Mouse (Mus musculus) forebrain, embryonic 14.5 days (tissue): ENCODE results near the gene Dmrtc2. TPM values are rescaled to one million over a fixed set of nuclear protein-coding genes. Genes with fewer than 3 reads are reported as not detected.

Experiments used
- ATAC-seq: fragments of 200-750 bp; cut with Nextera tagmentation; 2 replicates; pipeline ENCODE4 v1.8.0; 2017; ENCODE audit warnings: mild to moderate bottlenecking, moderate library complexity
- DNase-seq: peaks from one replicate; pipeline ENCODE4 v3.0.0-alpha.2; 2015; ENCODE audit warnings: low spot score
- H3K27ac ChIP-seq: fragments of 300-500 bp; sonication (generic); 2 replicates; pipeline ENCODE4 v1.5.1; 2014; ENCODE audit warnings: low read depth, mild to moderate bottlenecking, control low read depth, low read length, moderate library complexity
- H3K27me3 ChIP-seq: fragments of 300-500 bp; sonication (generic); replicated peaks from 2 replicates; pipeline ENCODE4 v1.6.1; 2014; ENCODE audit warnings: low read length, control low read depth, mixed read lengths; ENCODE audit not compliant: control insufficient read depth, insufficient read depth
- H3K36me3 ChIP-seq: fragments of 300-500 bp; sonication (generic); 2 replicates; pipeline ENCODE4 v1.6.1; 2014; ENCODE audit warnings: low read length, control low read depth; ENCODE audit not compliant: control insufficient read depth, insufficient read depth
- H3K4me1 ChIP-seq: fragments of 300-500 bp; sonication (generic); 2 replicates; pipeline ENCODE4 v1.6.1; 2014; ENCODE audit warnings: antibody characterized with exemption, low read length, control low read depth; ENCODE audit not compliant: control insufficient read depth, insufficient read depth
- H3K4me2 ChIP-seq: fragments of 300-500 bp; sonication (generic); 2 replicates; pipeline ENCODE4 v1.6.1; 2014; ENCODE audit warnings: mild to moderate bottlenecking, control low read depth, low read length
- H3K4me3 ChIP-seq: fragments of 300-500 bp; sonication (generic); 2 replicates; pipeline ENCODE4 v1.5.1; 2014; ENCODE audit warnings: low read depth, low read length, control low read depth
- H3K9ac ChIP-seq: fragments of 300-500 bp; sonication (generic); 2 replicates; pipeline ENCODE4 v1.6.1; 2014; ENCODE audit warnings: mild to moderate bottlenecking, low read length, control low read depth, moderate library complexity
- H3K9me3 ChIP-seq: fragments of 300-500 bp; sonication (generic); replicated peaks from 2 replicates; pipeline ENCODE4 v1.6.1; 2016; ENCODE audit warnings: low read length, control low read depth, mixed read lengths; ENCODE audit not compliant: control insufficient read depth
- WGBS: fragments of 180-500 bp; shearing (Covaris S2); extraction: QIAGEN DNeasy Blood & Tissue Kit; methylation state at CpG from one replicate; pipeline ENCODE4 v1.1.7; 2014; 5-methylcytosine and 5-hydroxymethylcytosine counted together
- polyA plus RNA-seq: library from polyadenylated mRNA; unstranded; fragments of >200 nt; fragmentation: Nextera tagmentation; extraction: Ambion mirVana; gene quantifications from 2 replicates; pipeline ENCODE4 v1.2.1, GENCODE M21; 2014

Gene Dmrtc2
- polyA plus RNA-seq, 1 experiment from 2014 or later, result not detected

DNA sequence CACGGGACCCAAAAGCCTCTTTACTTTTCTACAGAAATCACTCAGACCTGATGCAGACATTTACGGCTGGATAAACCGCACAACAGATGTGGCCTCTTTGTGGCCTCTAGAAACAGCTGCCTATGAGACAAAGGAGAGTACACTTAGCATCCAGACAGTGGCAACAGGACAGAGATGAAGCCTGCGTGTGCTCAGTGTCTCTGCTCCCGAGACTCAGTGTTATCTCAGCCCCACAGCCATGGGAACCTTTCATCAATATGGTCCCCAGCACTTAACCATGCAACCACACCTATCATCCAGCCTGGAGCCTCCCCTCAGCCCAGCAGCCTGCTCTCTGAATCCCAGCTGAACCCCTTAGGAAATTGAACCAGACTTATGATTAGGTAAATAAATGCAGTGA is 10.6 kb upstream of the Dmrtc2 start:
- Histone ChIP-seq H3K9me3 (no peaks in the 10 kb centered on the region), H3K4me1 (no peaks in the 10 kb centered on the region), H3K36me3 (no peaks in the 10 kb centered on the region), H3K27ac (no peak overlapping the region), H3K9ac (no peak overlapping the region), H3K27me3 (no peaks in the 10 kb centered on the region), H3K4me3 (no peak overlapping the region), H3K4me2 (no peak overlapping the region)
- WGBS, result 83% methylated on average over 5 of the region's 5 CpGs
- DNase-seq, result no peak
- ATAC-seq, result no peak

DNA sequence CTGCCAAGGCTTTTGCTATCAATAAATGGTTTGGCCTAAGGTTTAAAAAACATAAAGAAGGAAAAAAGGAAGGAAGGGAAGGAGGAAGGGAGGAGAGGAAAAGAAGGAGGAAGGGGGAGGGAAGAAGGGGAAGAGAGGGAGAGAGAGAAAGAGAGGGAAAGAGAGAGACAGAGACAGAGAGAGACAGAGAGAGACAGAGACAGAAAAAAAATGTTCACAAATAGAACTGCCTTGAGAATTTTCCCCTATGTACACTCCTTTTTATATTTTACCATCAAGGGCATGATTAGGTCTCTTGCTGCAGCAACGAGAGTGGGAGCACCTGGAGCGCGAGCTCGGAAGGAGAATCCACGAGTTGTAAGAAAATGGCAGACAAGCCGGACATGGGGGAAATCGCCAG is 7.9 kb upstream of the Dmrtc2 start, which contains the start of gene Gm9844:
Gene Gm9844 (plus strand): TSS at position 301 of the 400 bp plus-strand sequence.
- H3K4me1 ChIP-seq, result no peaks in the 10 kb centered on the region
- H3K9ac ChIP-seq, result no peak within 1 kb of the TSS
- H3K4me2 ChIP-seq, result no peak within 1 kb of the TSS
- H3K27ac ChIP-seq, result no peak within 1 kb of the TSS
- no peaks in the 10 kb centered on the region for H3K9me3 ChIP-seq
- no peaks in the 10 kb centered on the region for H3K27me3 ChIP-seq
- no peaks in the 10 kb centered on the region for H3K36me3 ChIP-seq
- ATAC-seq, result no peak
- DNase-seq, result no peak
- no peak within 1 kb of the TSS for H3K4me3 ChIP-seq
- WGBS, result 89% methylated on average over 7 of the region's 7 CpGs

- DNase-seq (no peak), ATAC-seq (no peak)
- WGBS, result 92% methylated on average over 4 of the region's 4 CpGs
Observed at GRCm38 (mm10) chr7:24862853-24863252, 7.0 kb upstream of the Dmrtc2 start.

DNA sequence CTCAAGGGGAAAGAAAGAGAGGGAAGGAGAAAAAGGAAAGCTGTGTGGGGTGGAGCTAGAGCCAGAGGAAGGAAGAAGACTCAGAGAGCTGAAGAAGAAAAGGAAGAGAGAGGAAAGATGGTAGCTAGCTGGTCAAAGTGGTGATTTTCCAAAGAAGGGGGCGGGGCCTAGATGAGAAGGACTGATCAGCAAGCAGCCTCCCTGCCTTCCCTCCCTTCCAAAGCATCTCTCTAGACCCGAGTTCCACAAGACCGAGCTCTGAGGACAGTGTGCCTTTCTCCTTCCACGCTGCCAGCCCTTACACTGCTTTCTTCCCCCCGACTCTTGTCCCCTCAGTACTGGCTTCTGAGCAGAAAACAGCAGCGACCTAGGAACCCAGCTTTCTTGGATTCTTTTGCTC is 5.7 kb upstream of the Dmrtc2 start:
- H3K36me3 ChIP-seq, result no peaks in the 10 kb centered on the region
- H3K27ac ChIP-seq, result no peak overlapping the region
- no peak overlapping the region for H3K9ac ChIP-seq
- H3K4me2 ChIP-seq, result no peak overlapping the region
- no peak overlapping the region for H3K4me3 ChIP-seq
- H3K9me3 ChIP-seq, result no peaks in the 10 kb centered on the region
- H3K4me1 ChIP-seq, result 0 out of 2 replicates have a peak, but pooled peaks cover 4% of the 10 kb centered on the region
- no peak for ATAC-seq
- no peaks in the 10 kb centered on the region for H3K27me3 ChIP-seq
- 27% methylated on average over 6 of the region's 6 CpGs for WGBS
- no peak for DNase-seq

More at GRCm38 (mm10) chr7:24862853-24863252, 7.0 kb upstream of the Dmrtc2 start:
- no peak overlapping the region for H3K4me3 ChIP-seq
- no peaks in the 10 kb centered on the region for H3K4me1 ChIP-seq
- H3K27me3 ChIP-seq, result no peaks in the 10 kb centered on the region
- no peaks in the 10 kb centered on the region for H3K36me3 ChIP-seq
- no peaks in the 10 kb centered on the region for H3K9me3 ChIP-seq
- H3K27ac ChIP-seq, result no peak overlapping the region
- no peak overlapping the region for H3K9ac ChIP-seq
- H3K4me2 ChIP-seq, result no peak overlapping the region

DNA sequence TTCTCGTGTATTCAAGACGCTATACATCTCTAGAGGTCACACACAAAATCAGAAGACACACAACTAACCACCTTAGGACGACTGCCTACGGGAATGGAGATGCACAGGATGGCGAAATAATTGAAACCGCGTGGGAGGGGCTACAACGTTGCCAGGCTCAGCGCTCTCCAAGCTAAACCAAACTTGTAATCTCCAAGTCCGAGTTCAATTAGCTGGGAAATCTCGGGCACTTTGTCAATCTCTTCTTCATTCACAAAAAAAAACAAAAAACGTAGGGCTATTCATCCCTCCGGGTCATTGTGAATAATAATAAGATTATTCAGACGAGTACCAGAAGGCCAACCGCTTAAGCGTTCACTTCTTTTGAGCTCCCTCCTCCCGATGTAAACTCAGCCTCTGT is 777 bp upstream of the Dmrtc2 start:
- Histone ChIP-seq H3K27me3 (no peaks in the 10 kb centered on the region), H3K9ac (no peak overlapping the region), H3K36me3 (no peaks in the 10 kb centered on the region), H3K27ac (no peak overlapping the region), H3K4me3 (no peak overlapping the region), H3K4me2 (no peak overlapping the region), H3K9me3 (no peaks in the 10 kb centered on the region), H3K4me1 (0 out of 2 replicates have a peak, but pooled peaks cover 4% of the 10 kb centered on the region)
- DNase-seq (peak; percentile 61), ATAC-seq (0 out of 2 replicates have a peak, but pooled peaks have one; percentile 50)
- WGBS, result 16% methylated on average over 17 of the region's 17 CpGs

- Histone ChIP-seq H3K4me3 (no peak overlapping the region), H3K27ac (no peak overlapping the region), H3K4me1 (no peaks in the 10 kb centered on the region), H3K9me3 (no peaks in the 10 kb centered on the region), H3K36me3 (no peaks in the 10 kb centered on the region), H3K27me3 (no peaks in the 10 kb centered on the region), H3K4me2 (no peak overlapping the region), H3K9ac (no peak overlapping the region)
- WGBS, result 85% methylated on average over 3 of the region's 3 CpGs
- ATAC-seq (no peak), DNase-seq (no peak)
Observed at GRCm38 (mm10) chr7:24877588-24877987, 7.7 kb downstream of the Dmrtc2 start.

DNA sequence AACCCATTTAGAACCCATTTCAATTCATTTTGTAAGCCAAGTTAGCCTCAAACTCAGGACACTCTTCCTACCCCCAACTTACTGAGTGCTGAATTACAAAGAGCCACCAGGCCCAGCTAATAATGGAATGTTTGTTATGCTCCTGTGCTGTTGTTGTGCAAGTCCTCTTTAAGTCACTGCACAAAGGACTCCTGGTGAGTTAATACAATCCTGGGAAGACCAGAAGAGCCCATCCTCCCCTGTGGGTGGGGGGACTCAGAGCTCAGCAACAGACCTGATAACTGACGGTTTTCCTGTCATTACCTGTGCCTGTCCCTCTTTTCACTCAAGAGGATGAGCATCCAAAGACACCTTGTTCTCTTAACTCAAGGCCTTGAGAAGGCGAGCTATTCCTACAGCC is 9.8 kb downstream of the Dmrtc2 start:
- ATAC-seq, result no peak
- Histone ChIP-seq H3K27me3 (no peaks in the 10 kb centered on the region), H3K4me2 (no peak overlapping the region), H3K27ac (no peak overlapping the region), H3K4me1 (no peaks in the 10 kb centered on the region), H3K9me3 (no peaks in the 10 kb centered on the region), H3K36me3 (no peaks in the 10 kb centered on the region), H3K4me3 (no peak overlapping the region), H3K9ac (no peak overlapping the region)
- 4% methylated on average over 2 of the region's 2 CpGs for WGBS
- no peak for DNase-seq

GRCm38 (mm10) chr7:24882416-24883199 is 12.8 kb downstream of the Dmrtc2 start:
- no peak overlapping the region for H3K4me3 ChIP-seq
- H3K27me3 ChIP-seq, result no peaks in the 10 kb centered on the region
- no peak overlapping the region for H3K9ac ChIP-seq
- ATAC-seq (no peak), DNase-seq (no peak)
- no peak overlapping the region for H3K27ac ChIP-seq
- H3K36me3 ChIP-seq, result peaks cover 19% of the 10 kb centered on the region
- no peak overlapping the region for H3K4me2 ChIP-seq
- H3K9me3 ChIP-seq, result no peaks in the 10 kb centered on the region
- peaks cover 12% of the 10 kb centered on the region; the same call in 1 of the 2 replicates for H3K4me1 ChIP-seq
- 94% methylated on average over 9 of the region's 9 CpGs for WGBS
